In the genomic region with DNA sequence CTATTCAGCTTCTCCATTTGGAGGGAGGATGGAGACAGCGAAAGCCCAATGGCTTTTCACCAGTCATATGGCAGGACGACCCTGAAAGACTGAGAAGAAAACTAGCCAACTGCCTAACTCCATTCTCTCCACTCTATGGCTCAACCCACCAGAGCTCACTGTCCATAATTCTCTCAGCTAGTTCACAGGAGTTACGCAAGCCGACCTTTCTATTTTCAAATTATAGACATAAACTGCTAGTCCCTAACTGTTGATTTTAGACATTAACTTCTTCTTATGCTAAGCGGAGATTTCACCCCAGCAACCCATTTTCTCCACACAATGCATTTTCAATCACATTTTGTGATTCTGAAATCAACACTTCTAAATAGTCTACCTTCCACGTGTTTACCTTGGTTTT, we compare ENCODE assay signal across 20 mouse cellular contexts.
DNase-seq lines count a peak whose midpoint lies in the region; ATAC-seq and TF ChIP-seq lines count a peak whose summit lies in the region.
"Had no signal": no experiment of that assay in that cellular context is flagged by ENCODE, and none has a peak within 500 bp of the region (broad histone marks: within the 10 kb centered on the region; RNA-seq: fewer than 3 reads in every experiment).

No protein-coding gene starts in this region.

- 80% methylated on average over 6 of the region's 6 CpGs for WGBS in kidney, embryonic 15.5 days

- H3K27me3 ChIP-seq in kidney, embryonic 15.5 days, result no peaks in the 10 kb centered on the region
- H3K27me3 ChIP-seq in testis, adult 2 months (ENCODE audit: control insufficient read depth, insufficient read depth, low read length), result no peaks in the 10 kb centered on the region

- H3K4me2 ChIP-seq in kidney, embryonic 15.5 days, result no peak overlapping the region
- H3K4me2 ChIP-seq: liver, embryonic 11.5 days had no signal

- intact Hi-C loops in gastrocnemius, adult 2 months (cut with DNase I), result no loop called here

- H3K27ac ChIP-seq in gastrocnemius, adult 2 months, result peak overlapping the region; percentile 72
- H3K27ac ChIP-seq in kidney, embryonic 15.5 days, result peak overlapping the region; percentile 38
- H3K27ac ChIP-seq in testis, adult 2 months (ENCODE audit: control insufficient read depth, insufficient read depth, low read depth, low read length), result peak overlapping the region; percentile 63
- H3K27ac ChIP-seq: forebrain, embryonic 10.5 days; left cerebral cortex, adult 2 months had no signal

- no peak for TF ChIP-seq CTCF in gastrocnemius, adult 2 months (IDR thresholded peaks at IDR 0.05)
- TF ChIP-seq CTCF in testis, adult 2 months (IDR thresholded peaks at IDR 0.05; ENCODE audit: control insufficient read depth, insufficient read depth, insufficient replicate concordance, low read depth, low read length), result no peak

- H3K36me3 ChIP-seq in kidney, embryonic 15.5 days, result no peaks in the 10 kb centered on the region
- no peaks in the 10 kb centered on the region for H3K36me3 ChIP-seq in testis, adult 2 months (ENCODE audit: control insufficient read depth, insufficient read depth, low read length)
- H3K36me3 ChIP-seq: forebrain, embryonic 10.5 days had no signal

- TF ChIP-seq POLR2A in testis, adult 2 months (IDR thresholded peaks at IDR 0.05; ENCODE audit: control insufficient read depth, low read depth, low read length), result no peak

- H3K9ac ChIP-seq in kidney, embryonic 15.5 days, result no peak overlapping the region

- H3K4me3 ChIP-seq in gastrocnemius, adult 2 months, result no peak overlapping the region
- no peak overlapping the region for H3K4me3 ChIP-seq in kidney, embryonic 15.5 days (replicated peaks)
- H3K4me3 ChIP-seq in testis, adult 2 months (ENCODE audit: control insufficient read depth, low read depth, low read length), result no peak overlapping the region
- H3K4me3 ChIP-seq: forebrain, embryonic 10.5 days; left cerebral cortex, adult 2 months had no signal

- H3K9me3 ChIP-seq in kidney, embryonic 15.5 days (replicated peaks), result no peaks in the 10 kb centered on the region
- H3K9me3 ChIP-seq: forebrain, embryonic 10.5 days had no signal

- H3K4me1 ChIP-seq in kidney, embryonic 15.5 days, result peaks cover 9% of the 10 kb centered on the region
- H3K4me1 ChIP-seq in testis, adult 2 months (ENCODE audit: control insufficient read depth, insufficient read depth, low read length), result no peaks in the 10 kb centered on the region

- ATAC-seq in kidney, embryonic 15.5 days (replicated peaks; ENCODE audit: low FRiP score), result no peak
- ATAC-seq: midbrain, embryonic 16.5 days had no signal

- no peak for DNase-seq in gastrocnemius, adult 2 months
- DNase-seq in gastrocnemius, postnatal 10 days, result no peak
- DNase-seq in kidney, postnatal 4 days, result no peak
- no peak for DNase-seq in testis, postnatal 10 days (ENCODE audit: low spot score)
- no peak for DNase-seq in embryo, embryonic 9.5 days (ENCODE audit: extremely low spot score)
- DNase-seq in embryo, embryonic 10 days (ENCODE audit: low spot score), result no peak
- DNase-seq: B cell, adult 2 months; cerebellum, adult 11-12 months; cerebellum, postnatal 14 days; left cerebral cortex, postnatal 4 days; lung, postnatal 4 days; right cerebral cortex, postnatal 14 days; spleen, adult 18-20 months; thymus, adult 2 months had no signal
